ENCODE assay signal across 28 mouse cellular contexts in the genomic region with DNA sequence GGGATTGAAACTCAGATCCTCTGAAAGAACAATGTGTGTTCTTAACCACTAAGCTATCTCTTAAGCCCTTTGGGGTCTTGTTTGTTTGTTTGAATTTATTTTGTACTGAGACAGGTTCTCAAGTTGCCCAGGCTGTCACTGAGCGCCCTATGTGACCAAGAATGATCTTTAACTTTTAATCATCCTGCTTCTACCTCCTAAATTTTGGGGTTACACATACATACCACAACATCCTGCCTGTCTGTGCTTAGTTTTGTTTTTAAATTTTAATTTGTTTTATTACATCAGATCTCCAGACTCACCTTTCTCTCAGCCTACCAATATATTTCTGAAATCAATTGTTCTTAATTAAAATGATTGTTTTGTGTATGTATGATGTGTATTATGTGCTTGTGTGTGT. TPM values are rescaled to one million over a fixed set of nuclear protein-coding genes. Genes with fewer than 3 reads are reported as not detected.
DNase-seq lines count a peak whose midpoint lies in the region; ATAC-seq and TF ChIP-seq lines count a peak whose summit lies in the region.
"Had no signal": no experiment of that assay in that cellular context is flagged by ENCODE, and none has a peak within 500 bp of the region (broad histone marks: within the 10 kb centered on the region; RNA-seq: fewer than 3 reads in every experiment).

No protein-coding gene starts in this region.

- 83% methylated on average over 1 of the region's 1 CpGs for WGBS in embryonic facial prominence, embryonic 13.5 days
- 84% methylated on average over 1 of the region's 1 CpGs for WGBS in embryonic facial prominence, embryonic 10.5 days
- 82% methylated on average over 1 of the region's 1 CpGs for WGBS in liver, embryonic 12.5 days (ENCODE audit: insufficient replicate concordance)
- 91% methylated on average over 1 of the region's 1 CpGs for WGBS in heart, embryonic 11.5 days (ENCODE audit: insufficient replicate concordance)

- H3K9me3 ChIP-seq in embryonic facial prominence, embryonic 13.5 days, result no peaks in the 10 kb centered on the region
- H3K9me3 ChIP-seq in embryonic facial prominence, embryonic 10.5 days, result no peaks in the 10 kb centered on the region
- no peaks in the 10 kb centered on the region for H3K9me3 ChIP-seq in liver, embryonic 12.5 days (replicated peaks)
- no peaks in the 10 kb centered on the region for H3K9me3 ChIP-seq in heart, embryonic 11.5 days (replicated peaks; ENCODE audit: control insufficient read depth, low read length)
- H3K9me3 ChIP-seq: heart, embryonic 15.5 days; limb, embryonic 12.5 days; megakaryocyte, embryonic 14.5 days; midbrain, embryonic 12.5 days; neural tube, embryonic 13.5 days had no signal

- no peaks in the 10 kb centered on the region for H3K27me3 ChIP-seq in embryonic facial prominence, embryonic 13.5 days
- no peaks in the 10 kb centered on the region for H3K27me3 ChIP-seq in embryonic facial prominence, embryonic 10.5 days (replicated peaks; ENCODE audit: low read depth, poor library complexity, severe bottlenecking)
- H3K27me3 ChIP-seq in testis, adult 2 months (ENCODE audit: control insufficient read depth, insufficient read depth, low read length), result no peaks in the 10 kb centered on the region
- H3K27me3 ChIP-seq in liver, embryonic 12.5 days (replicated peaks), result no peaks in the 10 kb centered on the region
- H3K27me3 ChIP-seq in heart, embryonic 11.5 days (ENCODE audit: control insufficient read depth, insufficient read depth, low read length), result no peaks in the 10 kb centered on the region
- H3K27me3 ChIP-seq: heart, embryonic 15.5 days; limb, embryonic 12.5 days; megakaryocyte, embryonic 14.5 days; midbrain, embryonic 12.5 days; neural tube, embryonic 13.5 days had no signal

- no peaks in the 10 kb centered on the region; the same call in 1 of the 2 replicates for H3K4me1 ChIP-seq in embryonic facial prominence, embryonic 13.5 days
- H3K4me1 ChIP-seq in embryonic facial prominence, embryonic 10.5 days, result no peaks in the 10 kb centered on the region
- no peaks in the 10 kb centered on the region; the same call in 1 of the 2 replicates for H3K4me1 ChIP-seq in testis, adult 2 months (ENCODE audit: control insufficient read depth, insufficient read depth, low read length)
- H3K4me1 ChIP-seq in liver, embryonic 12.5 days, result 0 out of 2 replicates have a peak, but pooled peaks cover 1% of the 10 kb centered on the region
- no peaks in the 10 kb centered on the region for H3K4me1 ChIP-seq in heart, embryonic 11.5 days (ENCODE audit: control insufficient read depth, insufficient read depth, low read length)
- H3K4me1 ChIP-seq: heart, embryonic 15.5 days; limb, embryonic 12.5 days; midbrain, embryonic 12.5 days; neural tube, embryonic 13.5 days had no signal

- no peak for DNase-seq in embryonic facial prominence, embryonic 10.5 days (ENCODE audit: low spot score)
- no peak for DNase-seq in testis, postnatal 10 days (ENCODE audit: low spot score)
- peak; percentile 48 for DNase-seq in naive thymus-derived CD4-positive, alpha-beta T cell, adult 2 months (ENCODE audit: low read depth)
- DNase-seq in kidney, postnatal 14 days, result no peak
- DNase-seq: adrenal gland, adult 2 months; adrenal gland, postnatal 36 days; cerebellum, adult 18-20 months; cerebellum, postnatal 10 days; gastrocnemius, postnatal 14 days; kidney, adult 9 months; kidney, postnatal 10 days; liver, postnatal 0 days; thymus, postnatal 36 days had no signal

- ATAC-seq in embryonic facial prominence, embryonic 13.5 days (ENCODE audit: insufficient number of reproducible peaks, insufficient read depth, low FRiP score, low TSS enrichment, low read depth), result no peak
- no peak for ATAC-seq in liver, embryonic 12.5 days
- ATAC-seq in heart, embryonic 11.5 days (replicated peaks; ENCODE audit: insufficient number of reproducible peaks, low FRiP score, low TSS enrichment), result no peak
- ATAC-seq: forebrain, embryonic 14.5 days; hindbrain, embryonic 16.5 days; intestine, postnatal 0 days; liver, postnatal 0 days had no signal

- H3K4me3 ChIP-seq in embryonic facial prominence, embryonic 13.5 days, result no peak overlapping the region
- no peak overlapping the region for H3K4me3 ChIP-seq in embryonic facial prominence, embryonic 10.5 days
- H3K4me3 ChIP-seq in testis, adult 2 months (ENCODE audit: control insufficient read depth, low read depth, low read length), result peak overlapping the region; percentile 71; the same call in 1 of the 2 replicates
- H3K4me3 ChIP-seq in liver, embryonic 12.5 days, result no peak overlapping the region
- no peak overlapping the region for H3K4me3 ChIP-seq in heart, embryonic 11.5 days (ENCODE audit: low read depth, low read length)
- H3K4me3 ChIP-seq: heart, embryonic 15.5 days; limb, embryonic 12.5 days; megakaryocyte, embryonic 14.5 days; midbrain, embryonic 12.5 days; myocyte; neural tube, embryonic 13.5 days had no signal

- no peak for TF ChIP-seq POLR2A in testis, adult 2 months (IDR thresholded peaks at IDR 0.05; ENCODE audit: control insufficient read depth, low read depth, low read length)

- no peak overlapping the region for H3K9ac ChIP-seq in embryonic facial prominence, embryonic 13.5 days
- no peak overlapping the region for H3K9ac ChIP-seq in liver, embryonic 12.5 days
- H3K9ac ChIP-seq in heart, embryonic 11.5 days (ENCODE audit: low read depth, low read length), result no peak overlapping the region
- H3K9ac ChIP-seq: heart, embryonic 15.5 days; limb, embryonic 12.5 days; liver, postnatal 0 days; midbrain, embryonic 12.5 days; neural tube, embryonic 13.5 days had no signal

- peak overlapping the region; percentile 2; the same call in 1 of the 2 replicates for H3K27ac ChIP-seq in embryonic facial prominence, embryonic 13.5 days
- H3K27ac ChIP-seq in embryonic facial prominence, embryonic 10.5 days (replicated peaks), result no peak overlapping the region
- H3K27ac ChIP-seq in testis, adult 2 months (ENCODE audit: control insufficient read depth, insufficient read depth, low read depth, low read length), result no peak overlapping the region
- H3K27ac ChIP-seq in liver, embryonic 12.5 days, result no peak overlapping the region
- H3K27ac ChIP-seq in heart, embryonic 11.5 days (ENCODE audit: low read depth, low read length), result no peak overlapping the region
- H3K27ac ChIP-seq: heart, embryonic 15.5 days; limb, embryonic 12.5 days; midbrain, embryonic 12.5 days; neural tube, embryonic 13.5 days had no signal

- H3K4me2 ChIP-seq in embryonic facial prominence, embryonic 13.5 days, result no peak overlapping the region
- no peak overlapping the region for H3K4me2 ChIP-seq in liver, embryonic 12.5 days
- H3K4me2 ChIP-seq in heart, embryonic 11.5 days, result no peak overlapping the region
- H3K4me2 ChIP-seq: heart, embryonic 15.5 days; limb, embryonic 12.5 days; midbrain, embryonic 12.5 days; neural tube, embryonic 13.5 days had no signal

- peaks cover 43% of the 10 kb centered on the region for H3K36me3 ChIP-seq in embryonic facial prominence, embryonic 13.5 days
- peaks cover 29% of the 10 kb centered on the region for H3K36me3 ChIP-seq in embryonic facial prominence, embryonic 10.5 days (replicated peaks)
- H3K36me3 ChIP-seq in testis, adult 2 months (ENCODE audit: control insufficient read depth, insufficient read depth, low read length), result peaks cover 2% of the 10 kb centered on the region
- peaks cover 66% of the 10 kb centered on the region for H3K36me3 ChIP-seq in liver, embryonic 12.5 days
- H3K36me3 ChIP-seq in heart, embryonic 11.5 days (ENCODE audit: control insufficient read depth, insufficient read depth, low read length), result peaks cover 7% of the 10 kb centered on the region

- no peak for TF ChIP-seq CTCF in testis, adult 2 months (IDR thresholded peaks at IDR 0.05; ENCODE audit: control insufficient read depth, insufficient read depth, insufficient replicate concordance, low read depth, low read length)

RNA-seq across cellular contexts. Expression of gene Ascl3, which starts 9.5 kb away (rescaled TPM):
- polyA plus RNA-seq in embryonic facial prominence, embryonic 13.5 days (2015; fragmentation: Nextera tagmentation; extraction: Ambion mirVana), result not detected in 2 replicates
- not detected in 2 replicates for polyA plus RNA-seq in embryonic facial prominence, embryonic 10.5 days (2016; fragmentation: Nextera tagmentation; extraction: Ambion mirVana)
- 0.95 and 1.0 TPM in 2 replicates for polyA plus RNA-seq in testis, adult 2 months (2012; rRNA removed)
- polyA plus RNA-seq in liver, embryonic 12.5 days (2016; fragmentation: Nextera tagmentation; extraction: Ambion mirVana), result not detected in 2 replicates
- polyA plus RNA-seq in heart, embryonic 11.5 days (2014; fragmentation: Nextera tagmentation; extraction: Ambion mirVana), result not detected in 2 replicates
- polyA plus RNA-seq: forebrain, embryonic 14.5 days; heart, embryonic 15.5 days; hindbrain, embryonic 11.5 days; limb, embryonic 12.5 days; liver, postnatal 0 days; midbrain, embryonic 12.5 days had no signal

RNA-seq across cellular contexts. Expression of gene Tmem9b, which starts 11.6 kb away (rescaled TPM):
- 47.1 and 49.4 TPM in 2 replicates for polyA plus RNA-seq in embryonic facial prominence, embryonic 13.5 days (2015; fragmentation: Nextera tagmentation; extraction: Ambion mirVana)
- polyA plus RNA-seq in embryonic facial prominence, embryonic 10.5 days (2016; fragmentation: Nextera tagmentation; extraction: Ambion mirVana), result 26.2 and 27.5 TPM in 2 replicates
- 29.3 and 31.5 TPM in 2 replicates for polyA plus RNA-seq in testis, adult 2 months (2012; rRNA removed)
- 38.8 and 39.6 TPM in 2 replicates for polyA plus RNA-seq in liver, embryonic 12.5 days (2016; fragmentation: Nextera tagmentation; extraction: Ambion mirVana)
- 58.9 and 61.9 TPM in 2 replicates for polyA plus RNA-seq in heart, embryonic 11.5 days (2014; fragmentation: Nextera tagmentation; extraction: Ambion mirVana)

RNA-seq across cellular contexts. Expression of gene BC051019, which starts 17.4 kb away (rescaled TPM):
- 0.25 TPM in 1 of 2 replicates, not detected in the other for polyA plus RNA-seq in embryonic facial prominence, embryonic 13.5 days (2015; fragmentation: Nextera tagmentation; extraction: Ambion mirVana)
- 0.17 TPM in 1 of 2 replicates, not detected in the other for polyA plus RNA-seq in embryonic facial prominence, embryonic 10.5 days (2016; fragmentation: Nextera tagmentation; extraction: Ambion mirVana)
- 0.40 and 0.57 TPM in 2 replicates for polyA plus RNA-seq in testis, adult 2 months (2012; rRNA removed)
- polyA plus RNA-seq in liver, embryonic 12.5 days (2016; fragmentation: Nextera tagmentation; extraction: Ambion mirVana), result 0.13 and 0.25 TPM in 2 replicates
- not detected in 2 replicates for polyA plus RNA-seq in heart, embryonic 11.5 days (2014; fragmentation: Nextera tagmentation; extraction: Ambion mirVana)
- polyA plus RNA-seq: adrenal gland, adult 2 months; intestine, postnatal 0 days; liver, adult 2 months; midbrain, embryonic 12.5 days had no signal

RNA-seq across cellular contexts. Expression of gene Akip1, which starts 37.6 kb away (rescaled TPM):
- 30.8 and 33.7 TPM in 2 replicates for polyA plus RNA-seq in embryonic facial prominence, embryonic 13.5 days (2015; fragmentation: Nextera tagmentation; extraction: Ambion mirVana)
- 24.4 and 24.8 TPM in 2 replicates for polyA plus RNA-seq in embryonic facial prominence, embryonic 10.5 days (2016; fragmentation: Nextera tagmentation; extraction: Ambion mirVana)
- 34.3 and 37.8 TPM in 2 replicates for polyA plus RNA-seq in testis, adult 2 months (2012; rRNA removed)
- polyA plus RNA-seq in liver, embryonic 12.5 days (2016; fragmentation: Nextera tagmentation; extraction: Ambion mirVana), result 47.9 and 50.2 TPM in 2 replicates
- 28.2 and 31.0 TPM in 2 replicates for polyA plus RNA-seq in heart, embryonic 11.5 days (2014; fragmentation: Nextera tagmentation; extraction: Ambion mirVana)

RNA-seq across cellular contexts. Expression of gene St5, which starts 37.7 kb away (rescaled TPM):
- polyA plus RNA-seq in embryonic facial prominence, embryonic 13.5 days (2015; fragmentation: Nextera tagmentation; extraction: Ambion mirVana), result 45.1 and 58.3 TPM in 2 replicates
- 41.7 and 46.4 TPM in 2 replicates for polyA plus RNA-seq in embryonic facial prominence, embryonic 10.5 days (2016; fragmentation: Nextera tagmentation; extraction: Ambion mirVana)
- 28.2 and 35.3 TPM in 2 replicates for polyA plus RNA-seq in testis, adult 2 months (2012; rRNA removed)
- polyA plus RNA-seq in liver, embryonic 12.5 days (2016; fragmentation: Nextera tagmentation; extraction: Ambion mirVana), result 25.1 and 25.3 TPM in 2 replicates
- polyA plus RNA-seq in heart, embryonic 11.5 days (2014; fragmentation: Nextera tagmentation; extraction: Ambion mirVana), result 31.0 and 32.3 TPM in 2 replicates
